Mouse (Mus musculus) liver, postnatal 0 days (tissue): ENCODE measurements at regions not wholly inside any gene's neighbourhood (a gene's known extent, or its start where the extent isn't known, plus 50 kb on each side); places are given as distances from the start of the nearest gene placed in this dataset.
"Not testable (repeated sequence)": the region's sequence is repeated elsewhere in the genome, so short reads cannot be mapped to it uniquely, and the experiment has no call there.

Experiments used
- ATAC-seq: fragments of 200-750 bp; cut with Nextera tagmentation; 2 replicates; pipeline ENCODE4 v1.8.0; 2017; ENCODE audit warnings: mild to moderate bottlenecking, moderate library complexity
- DNase-seq: peaks from one replicate; pipeline ENCODE4 v3.0.0-alpha.2; 2016
- H3K27ac ChIP-seq: fragments of 300-500 bp; sonication (generic); 2 replicates; pipeline ENCODE4 v1.5.1; 2014; ENCODE audit warnings: antibody characterized with exemption, moderate library complexity, mild to moderate bottlenecking, low read depth
- H3K27me3 ChIP-seq: fragments of 300-500 bp; sonication (generic); 2 replicates; pipeline ENCODE4 v1.6.1; 2014; ENCODE audit warnings: low read length, control low read depth, mixed read lengths; ENCODE audit not compliant: insufficient read depth
- H3K36me3 ChIP-seq: fragments of 300-500 bp; sonication (generic); replicated peaks from 2 replicates; pipeline ENCODE4 v1.6.1; 2014; ENCODE audit warnings: mild to moderate bottlenecking, control low read depth, low read length, moderate library complexity, mixed read lengths; ENCODE audit not compliant: insufficient read depth
- H3K4me1 ChIP-seq: fragments of 300-500 bp; sonication (generic); 2 replicates; pipeline ENCODE4 v1.6.1; 2014; ENCODE audit warnings: antibody characterized with exemption, mild to moderate bottlenecking, control low read depth; ENCODE audit not compliant: insufficient read depth
- H3K4me2 ChIP-seq: fragments of 300-500 bp; sonication (generic); 2 replicates; pipeline ENCODE4 v1.6.1; 2014; ENCODE audit warnings: low read depth, mild to moderate bottlenecking, low read length, moderate library complexity, mixed read lengths
- H3K4me3 ChIP-seq: fragments of 300-500 bp; sonication (generic); 2 replicates; pipeline ENCODE4 v1.5.1; 2014; ENCODE audit warnings: low read depth, low read length
- H3K9ac ChIP-seq: fragments of 300-500 bp; sonication (generic); replicated peaks from 2 replicates; pipeline ENCODE4 v1.6.1; 2014; ENCODE audit warnings: mild to moderate bottlenecking, moderate library complexity
- H3K9me3 ChIP-seq: fragments of 300-500 bp; sonication (generic); 2 replicates; pipeline ENCODE4 v1.6.1; 2016; ENCODE audit warnings: mild to moderate bottlenecking, control low read depth, low read length, mixed read lengths
- CTCF ChIP-seq: sonication (generic); IDR thresholded peaks from 2 replicates; pipeline ENCODE4 v1.5.1; 2016; ENCODE audit warnings: antibody characterized with exemption, low read depth
- WGBS: fragments of 180-500 bp; shearing (Covaris S2); extraction: QIAGEN DNeasy Blood & Tissue Kit; methylation state at CpG from one replicate; pipeline ENCODE4 v1.1.7; 2014; ENCODE audit not compliant: insufficient replicate concordance; 5-methylcytosine and 5-hydroxymethylcytosine counted together

- not testable (repeated sequence) for H3K4me1 ChIP-seq, H3K4me3 ChIP-seq, H3K9ac ChIP-seq, DNase-seq, H3K4me2 ChIP-seq, H3K27me3 ChIP-seq, H3K27ac ChIP-seq, ATAC-seq, H3K9me3 ChIP-seq, H3K36me3 ChIP-seq
- 4% methylated on average over 28 of the region's 42 CpGs for WGBS
These were observed 461.1 kb downstream of the Gm21863 start for GRCm38 (mm10) chr12:20415397-20415796.

- not testable (repeated sequence) for H3K27ac ChIP-seq, DNase-seq, H3K9me3 ChIP-seq, H3K4me1 ChIP-seq, H3K36me3 ChIP-seq, H3K27me3 ChIP-seq, ATAC-seq, H3K4me3 ChIP-seq, H3K4me2 ChIP-seq, H3K9ac ChIP-seq
- WGBS, result 64% methylated on average over 3 of the region's 4 CpGs
These were observed 472.1 kb downstream of the Gm21863 start for GRCm38 (mm10) chr12:20426359-20426758.

- H3K4me3 ChIP-seq, ATAC-seq, H3K36me3 ChIP-seq, H3K27me3 ChIP-seq, H3K4me1 ChIP-seq, H3K9ac ChIP-seq, H3K27ac ChIP-seq, H3K4me2 ChIP-seq, H3K9me3 ChIP-seq: not testable (repeated sequence)
- WGBS, result 48% methylated on average over 1 of the region's 1 CpGs
- DNase-seq, result peak; percentile 14
- peak; percentile 55 for TF ChIP-seq CTCF
These were observed 510.3 kb downstream of the Gm21863 start for GRCm38 (mm10) chr12:20464585-20464984.
